Mouse (Mus musculus) hindbrain, embryonic 14.5 days (tissue): ENCODE measurements around the gene Upf3b. TPM values are rescaled to one million over a fixed set of nuclear protein-coding genes. Genes with fewer than 3 reads are reported as not detected.
"Not testable (repeated sequence)": the region's sequence is repeated elsewhere in the genome, so short reads cannot be mapped to it uniquely, and the experiment has no call there.

ENCODE experiments used
- ATAC-seq: fragments of 200-750 bp; cut with Nextera tagmentation; 2 replicates; pipeline ENCODE4 v1.8.0; 2017; ENCODE audit warnings: moderate number of reproducible peaks, mild to moderate bottlenecking, moderate TSS enrichment, moderate library complexity; ENCODE audit not compliant: low FRiP score
- DNase-seq: peaks from one replicate; pipeline ENCODE4 v3.0.0-alpha.2; 2015; ENCODE audit warnings: low spot score
- H3K27ac ChIP-seq: fragments of 300-500 bp; sonication (generic); 2 replicates; pipeline ENCODE4 v1.5.1; 2014; ENCODE audit warnings: mild to moderate bottlenecking, moderate library complexity
- H3K27me3 ChIP-seq: fragments of 300-500 bp; sonication (generic); 2 replicates; pipeline ENCODE4 v1.6.1; 2014; ENCODE audit warnings: mild to moderate bottlenecking, low read length, mixed read lengths; ENCODE audit not compliant: control insufficient read depth, insufficient read depth
- H3K36me3 ChIP-seq: fragments of 300-500 bp; sonication (generic); replicated peaks from 2 replicates; pipeline ENCODE4 v1.6.1; 2014; ENCODE audit not compliant: control insufficient read depth, insufficient read depth
- H3K4me1 ChIP-seq: fragments of 300-500 bp; sonication (generic); replicated peaks from 2 replicates; pipeline ENCODE4 v1.6.1; 2014; ENCODE audit warnings: antibody characterized with exemption, low read length, mixed read lengths; ENCODE audit not compliant: control insufficient read depth, insufficient read depth
- H3K4me2 ChIP-seq: fragments of 300-500 bp; sonication (generic); replicated peaks from 2 replicates; pipeline ENCODE4 v1.6.1; 2014; ENCODE audit warnings: mild to moderate bottlenecking, moderate library complexity
- H3K4me3 ChIP-seq: fragments of 300-500 bp; sonication (generic); replicated peaks from 2 replicates; pipeline ENCODE4 v1.5.1; 2014; ENCODE audit warnings: mild to moderate bottlenecking, low read length
- H3K9ac ChIP-seq: fragments of 300-500 bp; sonication (generic); 2 replicates; pipeline ENCODE4 v1.6.1; 2014
- H3K9me3 ChIP-seq: fragments of 300-500 bp; sonication (generic); 2 replicates; pipeline ENCODE4 v1.6.1; 2016; ENCODE audit warnings: low read length; ENCODE audit not compliant: control insufficient read depth
- WGBS: fragments of 180-500 bp; shearing (Covaris S2); extraction: QIAGEN DNeasy Blood & Tissue Kit; methylation state at CpG from one replicate; pipeline ENCODE4 v1.1.7; 2014; 5-methylcytosine and 5-hydroxymethylcytosine counted together
- polyA plus RNA-seq: library from polyadenylated mRNA; unstranded; fragments of >200 nt; fragmentation: Nextera tagmentation; extraction: Ambion mirVana; gene quantifications from 2 replicates; pipeline ENCODE4 v1.2.1, GENCODE M21; 2014

Upf3b gene
- polyA plus RNA-seq: 20.6 and 23.4 TPM in 2 replicates

DNA sequence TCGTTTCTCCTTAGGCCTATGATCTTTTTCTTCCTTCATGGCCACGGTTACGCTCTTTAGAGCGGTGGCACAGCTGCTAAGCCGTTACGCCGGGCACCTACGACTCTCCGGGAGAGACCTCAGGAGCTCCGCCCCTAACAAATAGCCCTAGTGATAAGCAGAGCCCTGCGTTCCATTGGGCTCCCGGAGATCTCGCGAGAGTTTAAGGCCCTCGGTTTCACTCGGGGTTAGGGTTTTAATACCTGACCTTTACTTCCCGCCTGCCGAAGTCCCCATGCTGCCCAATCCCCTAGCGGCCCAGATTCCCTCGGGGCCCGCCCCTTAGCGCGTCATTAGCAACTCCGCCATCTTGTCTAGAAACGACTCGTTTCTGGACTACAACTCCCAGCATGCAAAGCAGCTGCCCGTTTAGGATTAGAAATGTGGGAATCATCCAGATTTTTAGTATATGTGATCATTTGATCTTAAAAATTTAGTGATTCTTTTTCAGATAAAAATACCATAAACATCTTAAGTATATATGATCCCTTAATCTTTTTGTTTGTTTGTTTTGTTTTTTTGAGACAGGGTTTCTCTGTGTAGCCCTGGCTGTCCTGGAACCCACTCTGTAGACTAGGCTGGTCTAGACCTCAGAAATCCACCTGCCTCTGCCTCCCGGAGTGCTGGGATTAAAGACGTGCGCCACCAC, at the start of gene Upf3b:
Upf3b (minus strand) TSS at position 130 of the 688 bp plus-strand sequence.
- Histone ChIP-seq H3K27me3 (no peaks in the 10 kb centered on the region), H3K4me2 (peak within 1 kb of the TSS; percentile 60), H3K9me3 (no peaks in the 10 kb centered on the region), H3K27ac (peak within 1 kb of the TSS; percentile 86), H3K4me3 (peak within 1 kb of the TSS; percentile 46), H3K36me3 (no peaks in the 10 kb centered on the region), H3K4me1 (no peaks in the 10 kb centered on the region; the same call in 1 of the 2 replicates), H3K9ac (peak within 1 kb of the TSS; percentile 61)
- ATAC-seq: peak; percentile 97
- 16% methylated on average over 30 of the region's 30 CpGs for WGBS
- DNase-seq: peak; percentile 89

DNA sequence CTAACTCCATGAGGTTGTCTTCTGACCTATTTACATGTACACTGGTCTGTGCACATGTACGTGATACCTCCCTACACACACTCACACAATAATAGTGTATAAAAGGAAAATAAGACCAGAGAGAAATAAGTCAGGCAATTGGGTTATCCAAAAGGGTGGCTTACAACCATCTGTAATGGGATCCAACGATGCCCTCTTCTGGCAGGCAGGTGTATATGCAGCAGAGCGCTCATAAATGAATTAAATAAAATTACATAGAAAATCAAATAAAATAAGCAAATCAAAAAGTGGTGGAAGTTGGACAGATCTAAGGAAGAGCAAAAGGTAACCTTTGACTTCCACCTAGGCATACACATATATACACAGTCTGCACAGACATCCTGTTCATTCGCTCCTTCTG, 47.7 kb upstream of the Upf3b start:
- H3K4me2 ChIP-seq: no peak overlapping the region
- no peaks in the 10 kb centered on the region for H3K27me3 ChIP-seq
- no peak for ATAC-seq
- no peak overlapping the region for H3K4me3 ChIP-seq
- H3K9me3 ChIP-seq: no peaks in the 10 kb centered on the region
- no peak for DNase-seq
- peaks cover 10% of the 10 kb centered on the region for H3K36me3 ChIP-seq
- 60% methylated on average over 4 of the region's 4 CpGs for whole genome bisulfite sequencing
- no peak overlapping the region for H3K9ac ChIP-seq
- H3K4me1 ChIP-seq: no peaks in the 10 kb centered on the region
- no peak overlapping the region for H3K27ac ChIP-seq

DNA sequence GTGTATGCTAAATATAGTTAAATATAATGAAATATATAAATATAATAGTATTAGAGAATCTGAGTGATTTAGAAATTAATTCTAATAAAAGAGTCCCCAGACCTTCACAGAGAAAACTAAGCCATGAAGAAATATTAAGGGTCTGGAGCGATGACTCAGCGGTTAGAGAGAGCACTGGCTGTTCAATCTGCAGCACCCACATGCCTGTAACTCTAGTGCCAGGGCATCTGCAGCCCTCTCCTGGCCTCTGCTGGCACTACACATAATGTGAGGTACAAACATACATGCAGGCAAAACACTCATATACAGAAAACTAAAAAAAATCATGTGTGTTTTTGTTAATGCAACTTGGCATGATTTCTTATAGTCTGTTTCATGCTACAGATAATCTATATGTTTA, 34.8 kb upstream of the Upf3b start:
- Histone ChIP-seq H3K9me3 (no peaks in the 10 kb centered on the region), H3K4me2 (no peak overlapping the region), H3K4me3 (no peak overlapping the region), H3K36me3 (peaks cover 37% of the 10 kb centered on the region), H3K27me3 (no peaks in the 10 kb centered on the region), H3K4me1 (no peaks in the 10 kb centered on the region), H3K27ac (no peak overlapping the region), H3K9ac (no peak overlapping the region)
- ATAC-seq: no peak
- DNase-seq: no peak
- WGBS: 93% methylated on average over 2 of the region's 2 CpGs

DNA sequence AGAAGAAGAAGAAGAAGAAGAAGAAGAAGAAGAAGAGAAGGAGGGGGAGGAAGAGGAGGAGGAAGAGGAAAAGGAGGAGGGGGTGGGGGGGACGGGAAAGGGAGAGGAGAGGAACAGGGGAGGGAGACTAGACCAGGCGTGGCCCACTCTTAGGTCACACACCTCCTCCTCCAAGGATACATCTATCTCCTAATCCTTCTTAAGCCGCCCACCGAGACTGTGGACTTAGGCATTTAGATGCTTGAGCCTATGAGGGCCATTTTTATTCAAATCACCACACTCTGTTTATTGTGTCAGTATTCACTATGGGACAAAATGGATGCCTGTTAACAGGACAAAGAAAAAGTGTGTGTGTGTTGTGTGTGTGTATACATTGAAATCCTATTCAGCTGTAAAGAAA, 34.4 kb upstream of the Upf3b start:
- H3K27ac ChIP-seq, H3K9me3 ChIP-seq: not testable (repeated sequence)
- no CpG with 5 or more reads among the region's 4 CpGs for WGBS

DNA sequence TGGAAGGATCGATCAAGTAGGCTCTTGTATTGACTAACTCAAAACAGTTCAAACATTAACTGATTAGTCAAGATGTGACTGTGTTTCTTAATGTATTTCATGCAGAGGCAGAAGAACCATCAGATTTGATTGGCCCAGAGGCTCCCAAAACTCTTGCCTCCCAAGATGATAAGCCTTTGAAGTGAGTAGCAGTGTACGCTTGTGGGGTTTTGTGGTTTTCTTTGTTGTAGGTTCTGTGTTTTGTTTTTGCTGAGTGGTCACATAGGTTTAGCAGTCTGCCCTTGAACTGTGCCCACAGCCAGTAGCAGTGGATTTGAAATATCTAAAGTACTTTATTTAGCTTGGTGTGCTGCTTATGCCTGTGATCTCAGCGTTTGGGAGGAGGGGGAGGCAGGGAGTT, 31.6 kb upstream of the Upf3b start:
- H3K4me1 ChIP-seq: no peaks in the 10 kb centered on the region
- no peaks in the 10 kb centered on the region for H3K27me3 ChIP-seq
- no peak overlapping the region for H3K4me2 ChIP-seq
- no peak for DNase-seq
- peaks cover 41% of the 10 kb centered on the region for H3K36me3 ChIP-seq
- no peak overlapping the region for H3K4me3 ChIP-seq
- H3K9ac ChIP-seq: no peak overlapping the region
- H3K9me3 ChIP-seq: no peaks in the 10 kb centered on the region
- H3K27ac ChIP-seq: no peak overlapping the region
- ATAC-seq: no peak
- 90% methylated on average over 3 of the region's 3 CpGs for WGBS

More for the DNA sequence above, 34.4 kb upstream of the Upf3b start:
- not testable (repeated sequence) for H3K27me3 ChIP-seq, DNase-seq, ATAC-seq, H3K9ac ChIP-seq, H3K4me2 ChIP-seq, H3K4me3 ChIP-seq, H3K4me1 ChIP-seq
- H3K36me3 ChIP-seq: peaks cover 37% of the 10 kb centered on the region

DNA sequence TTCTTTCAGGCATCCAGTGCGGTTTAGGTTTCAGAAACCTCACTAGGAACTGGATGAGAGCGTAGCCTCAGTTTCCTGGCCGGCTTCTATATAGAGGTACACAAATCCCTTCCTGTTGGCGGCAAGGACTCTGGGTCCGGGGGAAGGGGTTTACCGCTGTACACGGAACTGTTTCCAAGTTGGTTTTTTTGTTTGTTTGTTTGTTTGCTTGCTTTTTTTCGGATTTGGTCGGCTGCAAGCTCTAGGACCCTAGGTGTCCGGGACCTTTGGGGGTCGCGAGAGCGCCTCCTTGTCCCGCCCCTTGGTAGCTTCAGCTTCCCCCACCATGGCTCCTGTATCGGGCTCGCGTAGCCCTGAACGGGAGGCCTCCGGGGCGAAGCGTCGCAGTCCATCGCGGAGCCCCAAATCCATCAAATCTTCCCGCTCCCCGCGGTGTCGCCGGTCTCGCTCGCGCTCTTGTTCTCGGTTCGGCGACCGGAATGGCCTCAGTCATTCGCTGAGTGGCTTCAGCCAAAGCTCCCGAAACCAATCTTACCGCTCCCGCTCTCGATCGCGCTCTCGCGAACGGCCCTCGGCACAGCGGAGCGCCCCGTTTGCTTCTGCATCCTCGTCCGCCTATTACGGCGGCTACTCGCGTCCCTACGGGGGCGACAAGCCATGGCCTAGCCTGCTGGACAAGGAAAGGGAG, 16.7 kb upstream of the Upf3b start, which contains the start of gene Nkap:
Nkap (plus strand) TSS at position 125 of the 688 bp plus-strand sequence.
- DNase-seq: peak; percentile 83
- H3K4me2 ChIP-seq: peak within 1 kb of the TSS; percentile 61
- H3K4me1 ChIP-seq: peaks cover 8% of the 10 kb centered on the region
- peak within 1 kb of the TSS; percentile 64 for H3K4me3 ChIP-seq
- no peaks in the 10 kb centered on the region for H3K9me3 ChIP-seq
- WGBS: 13% methylated on average over 49 of the region's 58 CpGs
- H3K27ac ChIP-seq: peak within 1 kb of the TSS; percentile 80
- ATAC-seq: peak; percentile 92
- no peaks in the 10 kb centered on the region for H3K36me3 ChIP-seq
- no peaks in the 10 kb centered on the region for H3K27me3 ChIP-seq
- peak within 1 kb of the TSS; percentile 84 for H3K9ac ChIP-seq

DNA sequence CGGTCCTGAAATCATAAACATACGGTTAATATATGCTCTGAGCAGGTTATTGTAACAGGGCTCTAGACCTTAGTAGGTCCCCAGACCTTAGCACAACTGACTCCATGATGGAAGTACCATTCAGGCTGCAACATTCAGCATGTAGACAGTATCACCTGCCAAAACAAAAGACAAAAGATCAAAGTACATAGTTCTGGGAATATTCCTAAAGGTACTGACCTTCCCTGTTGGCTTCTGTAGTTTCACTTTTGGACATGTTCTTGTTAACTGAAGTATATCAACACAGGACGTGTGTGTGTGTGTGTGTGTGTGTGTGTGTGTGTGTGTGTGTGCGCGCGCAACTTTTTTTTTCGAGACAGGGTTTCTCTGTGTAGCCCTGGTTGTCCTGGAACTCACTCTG, 15.4 kb upstream of the Upf3b start:
- DNase-seq (no peak), ATAC-seq (no peak)
- H3K36me3 ChIP-seq: no peaks in the 10 kb centered on the region
- no peak overlapping the region for H3K4me2 ChIP-seq
- H3K27ac ChIP-seq: no peak overlapping the region
- peaks cover 8% of the 10 kb centered on the region for H3K4me1 ChIP-seq
- no peaks in the 10 kb centered on the region for H3K9me3 ChIP-seq
- no peak overlapping the region for H3K4me3 ChIP-seq
- 89% methylated on average over 7 of the region's 7 CpGs for WGBS
- H3K27me3 ChIP-seq: no peaks in the 10 kb centered on the region
- H3K9ac ChIP-seq: no peak overlapping the region

DNA sequence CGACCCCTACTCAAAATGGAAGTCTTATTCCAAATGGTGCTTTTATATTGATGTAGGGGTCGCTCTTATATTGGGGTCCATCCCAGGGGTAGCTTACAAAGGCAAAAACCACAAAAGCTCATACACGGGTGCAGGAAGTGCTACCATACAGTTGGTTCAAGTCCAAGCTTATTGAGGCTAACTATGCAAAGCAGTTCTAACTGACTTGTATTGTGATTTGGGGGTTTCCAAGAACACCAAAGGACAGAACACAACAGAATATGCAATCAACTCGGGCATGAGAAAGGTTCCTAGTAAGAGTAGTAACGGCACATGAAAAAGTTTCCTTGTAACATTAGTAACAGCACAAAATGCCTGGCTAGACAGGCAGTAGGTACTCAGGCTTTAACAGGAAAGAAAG, 10.1 kb upstream of the Upf3b start:
- Histone ChIP-seq H3K9me3 (no peaks in the 10 kb centered on the region), H3K36me3 (no peaks in the 10 kb centered on the region), H3K4me3 (no peak overlapping the region), H3K9ac (no peak overlapping the region), H3K27ac (no peak overlapping the region), H3K4me1 (no peaks in the 10 kb centered on the region), H3K27me3 (no peaks in the 10 kb centered on the region), H3K4me2 (no peak overlapping the region)
- no peak for ATAC-seq
- 78% methylated on average over 5 of the region's 5 CpGs for WGBS
- no peak for DNase-seq

DNA sequence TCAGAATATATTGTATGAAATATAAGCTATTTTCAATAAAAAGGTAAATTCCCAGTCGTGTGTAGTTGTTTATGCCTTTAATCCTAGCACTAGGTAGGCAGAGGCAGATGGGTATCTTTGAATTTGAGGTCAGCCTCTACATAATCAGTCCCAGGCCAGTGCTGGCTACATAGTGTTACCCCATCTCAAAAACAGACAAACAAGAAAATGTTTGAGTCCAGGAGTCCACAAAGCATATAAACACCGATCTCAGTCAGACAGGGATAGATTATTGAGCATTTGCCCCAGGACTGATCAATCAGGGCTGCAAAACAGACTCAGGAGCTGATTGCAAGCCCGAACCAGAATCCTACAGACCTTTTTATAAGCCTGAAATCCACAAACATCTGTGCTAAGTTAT, 9.5 kb upstream of the Upf3b start:
- no peaks in the 10 kb centered on the region for H3K4me1 ChIP-seq
- H3K36me3 ChIP-seq: no peaks in the 10 kb centered on the region
- ATAC-seq (no peak), DNase-seq (no peak)
- H3K4me2 ChIP-seq: no peak overlapping the region
- H3K27me3 ChIP-seq: no peaks in the 10 kb centered on the region
- 67% methylated on average over 3 of the region's 3 CpGs for WGBS
- H3K4me3 ChIP-seq: no peak overlapping the region
- H3K9me3 ChIP-seq: no peaks in the 10 kb centered on the region
- H3K27ac ChIP-seq: no peak overlapping the region
- H3K9ac ChIP-seq: no peak overlapping the region
